Mouse (Mus musculus) intestine, embryonic 15.5 days (tissue): ENCODE measurements around the gene Klk1b5. TPM values are rescaled to one million over a fixed set of nuclear protein-coding genes. Genes with fewer than 3 reads are reported as not detected.

Source experiments
- ATAC-seq: fragments of 200-750 bp; cut with Nextera tagmentation; 2 replicates; pipeline ENCODE4 v1.8.0; 2017; ENCODE audit warnings: moderate TSS enrichment, moderate library complexity
- H3K27ac ChIP-seq: fragments of 300-500 bp; sonication (generic); 2 replicates; pipeline ENCODE4 v1.5.1; 2015; ENCODE audit warnings: mild to moderate bottlenecking, inconsistent platforms
- H3K27me3 ChIP-seq: fragments of 300-500 bp; sonication (generic); replicated peaks from 2 replicates; pipeline ENCODE4 v1.6.1; 2015; ENCODE audit warnings: inconsistent platforms
- H3K36me3 ChIP-seq: fragments of 300-500 bp; sonication (generic); 2 replicates; pipeline ENCODE4 v1.6.1; 2015; ENCODE audit warnings: inconsistent platforms
- H3K4me1 ChIP-seq: fragments of 300-500 bp; sonication (generic); replicated peaks from 2 replicates; pipeline ENCODE4 v1.6.1; 2015; ENCODE audit warnings: inconsistent platforms
- H3K4me2 ChIP-seq: fragments of 300-500 bp; sonication (generic); replicated peaks from 2 replicates; pipeline ENCODE4 v1.6.1; 2015; ENCODE audit warnings: mild to moderate bottlenecking, inconsistent platforms
- H3K4me3 ChIP-seq: fragments of 300-500 bp; sonication (generic); replicated peaks from 2 replicates; pipeline ENCODE4 v1.5.1; 2015; ENCODE audit warnings: inconsistent platforms
- H3K9ac ChIP-seq: fragments of 300-500 bp; sonication (generic); 2 replicates; pipeline ENCODE4 v1.6.1; 2015; ENCODE audit warnings: inconsistent platforms
- H3K9me3 ChIP-seq: fragments of 300-500 bp; sonication (generic); 2 replicates; pipeline ENCODE4 v1.6.1; 2016; ENCODE audit warnings: inconsistent platforms
- WGBS: fragments of 180-500 bp; shearing (Covaris S2); methylation state at CpG from one replicate; pipeline ENCODE4 v1.1.7; 2015; 5-methylcytosine and 5-hydroxymethylcytosine counted together
- polyA plus RNA-seq: library from polyadenylated mRNA; unstranded; fragments of >200 nt; fragmentation: Nextera tagmentation; extraction: Ambion mirVana; gene quantifications from 2 replicates; pipeline ENCODE4 v1.2.1, GENCODE M21; 2015

Klk1b5 gene
- polyA plus RNA-seq, 1 experiment from 2014 or later = not detected

DNA sequence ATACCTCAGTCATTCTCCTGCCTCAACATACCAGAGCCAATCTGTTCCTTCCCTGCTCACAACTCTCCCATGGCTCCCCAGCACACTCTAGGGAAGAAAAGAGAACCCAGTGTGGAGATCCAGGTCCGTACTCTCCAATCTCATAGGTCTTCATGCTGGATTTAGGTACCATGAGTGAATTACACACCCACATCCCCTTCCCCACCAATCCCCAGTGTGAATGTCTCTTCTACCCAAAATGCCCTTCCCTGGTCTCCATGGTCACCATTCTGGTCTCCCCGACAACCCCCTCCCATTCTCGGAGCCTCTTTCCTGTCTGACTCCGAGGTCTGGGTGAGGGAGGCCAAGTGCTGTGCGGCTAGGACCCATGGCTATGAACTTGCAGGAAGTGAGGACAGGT lies 45.4 kb downstream of the Klk1b5 start, which contains the start of gene Gm15517:
Gene Gm15517, plus strand, starts transcription at position 301 of the 400 bp plus-strand sequence.
- H3K9ac ChIP-seq = no peak within 1 kb of the TSS
- no peak within 1 kb of the TSS for H3K4me2 ChIP-seq
- H3K4me3 ChIP-seq = no peak within 1 kb of the TSS
- no peaks in the 10 kb centered on the region for H3K9me3 ChIP-seq
- H3K27ac ChIP-seq = no peak within 1 kb of the TSS
- peaks cover 6% of the 10 kb centered on the region; the same call in 1 of the 2 replicates for H3K27me3 ChIP-seq
- H3K4me1 ChIP-seq = peaks cover 6% of the 10 kb centered on the region; the same call in 1 of the 2 replicates
- no peaks in the 10 kb centered on the region for H3K36me3 ChIP-seq
- WGBS = 63% methylated on average over 5 of the region's 5 CpGs
- ATAC-seq = no peak

DNA sequence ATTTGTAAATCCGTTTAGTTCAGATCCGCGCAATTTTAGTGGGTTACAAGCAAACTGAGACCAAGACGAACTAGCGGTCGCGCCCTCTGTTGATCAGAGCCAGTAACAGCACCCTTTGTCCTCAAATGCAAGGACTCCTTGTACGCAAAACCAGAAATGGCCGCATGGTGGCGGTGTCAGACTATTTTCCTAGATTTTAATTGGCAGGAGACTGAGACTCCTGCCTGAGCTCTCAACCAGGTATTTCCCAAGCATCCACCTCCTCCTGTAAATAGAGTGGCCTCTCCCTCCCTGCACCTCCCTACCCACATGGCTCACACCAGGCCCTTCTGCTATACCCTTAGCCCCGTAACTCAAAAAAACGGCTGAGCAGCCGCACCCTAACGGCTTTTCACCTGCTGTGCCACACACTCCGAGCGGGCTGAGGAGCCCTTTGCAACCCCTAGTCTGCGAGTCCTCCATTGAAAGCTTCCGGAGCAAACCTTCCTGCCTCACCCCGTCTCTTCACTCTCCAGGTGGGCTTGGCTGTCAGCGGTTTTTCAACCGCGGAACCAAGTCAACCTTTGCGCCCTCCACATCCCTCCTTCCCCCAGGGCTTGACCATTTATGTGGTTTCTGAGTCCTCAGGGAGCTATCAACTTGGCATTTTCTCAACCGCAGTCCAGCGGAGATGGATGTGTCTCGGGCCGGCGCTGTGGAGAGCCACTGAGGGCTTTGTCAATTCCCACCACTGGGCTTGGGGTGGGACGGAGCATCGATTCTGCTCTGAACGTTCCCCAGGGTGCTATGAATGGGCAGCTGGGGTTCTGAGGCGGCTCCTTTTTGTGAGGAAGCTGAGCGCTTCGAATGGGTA lies 47.3 kb downstream of the Klk1b5 start:
- Histone ChIP-seq H3K36me3 (no peaks in the 10 kb centered on the region), H3K4me1 (peaks cover 6% of the 10 kb centered on the region; the same call in 1 of the 2 replicates), H3K27me3 (peaks cover 6% of the 10 kb centered on the region; the same call in 1 of the 2 replicates), H3K4me3 (peak overlapping the region; percentile 8), H3K9ac (no peak overlapping the region), H3K4me2 (peak overlapping the region; percentile 51), H3K27ac (no peak overlapping the region), H3K9me3 (no peaks in the 10 kb centered on the region)
- peak; percentile 79 for ATAC-seq
- 3% methylated on average over 34 of the region's 34 CpGs for WGBS

DNA sequence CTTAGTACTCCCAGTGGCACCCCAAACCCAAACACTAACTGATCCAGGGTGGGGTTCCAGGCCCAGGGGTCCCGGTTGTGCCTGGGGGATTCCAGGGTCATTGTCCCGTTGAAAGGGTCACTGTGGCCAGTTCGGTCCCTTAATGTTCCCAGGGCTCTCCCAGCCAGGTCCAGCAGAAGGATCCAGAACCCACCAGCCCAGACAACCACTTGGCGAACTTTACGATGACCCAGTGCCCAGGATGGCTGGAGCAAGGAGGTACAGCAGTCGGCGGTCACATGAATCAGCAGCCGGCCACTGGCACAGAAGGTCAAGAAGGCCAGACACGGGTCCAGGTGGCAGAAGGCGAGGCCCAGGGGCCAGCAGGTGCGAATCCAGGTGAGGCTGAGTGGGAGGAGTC lies 52.4 kb downstream of the Klk1b5 start:
- ATAC-seq = no peak
- no peak overlapping the region for H3K27ac ChIP-seq
- 73% methylated on average over 11 of the region's 11 CpGs for WGBS
- H3K9ac ChIP-seq = no peak overlapping the region
- H3K36me3 ChIP-seq = no peaks in the 10 kb centered on the region
- H3K4me1 ChIP-seq = peaks cover 3% of the 10 kb centered on the region; the same call in 1 of the 2 replicates
- no peak overlapping the region for H3K4me2 ChIP-seq
- H3K9me3 ChIP-seq = no peaks in the 10 kb centered on the region
- H3K27me3 ChIP-seq = peaks cover 3% of the 10 kb centered on the region; the same call in 1 of the 2 replicates
- no peak overlapping the region for H3K4me3 ChIP-seq

- Histone ChIP-seq H3K9ac (no peak overlapping the region), H3K9me3 (no peaks in the 10 kb centered on the region), H3K27ac (no peak overlapping the region), H3K36me3 (no peaks in the 10 kb centered on the region), H3K4me1 (no peaks in the 10 kb centered on the region), H3K27me3 (0 out of 2 replicates have a peak, but pooled peaks cover 4% of the 10 kb centered on the region), H3K4me3 (no peak overlapping the region), H3K4me2 (no peak overlapping the region)
- no peak for ATAC-seq
- 77% methylated on average over 2 of the region's 2 CpGs for WGBS
Observed at GRCm38 (mm10) chr7:44269397-44269796, 53.7 kb downstream of the Klk1b5 start.

Other genes starting within 250 kb of the Klk1b5 start
- not detected in 2 replicates for gene Klk1b1, start 249.2 kb upstream of the Klk1b5 start, polyA plus RNA-seq
- not detected in 2 replicates for gene Klk1b9, start 239.9 kb upstream of the Klk1b5 start, polyA plus RNA-seq
- gene Klk1b11, start 220.1 kb upstream of the Klk1b5 start, polyA plus RNA-seq = not detected in 2 replicates
- not detected in 2 replicates for gene Klk1b26, start 203.8 kb upstream of the Klk1b5 start, polyA plus RNA-seq
- not detected in 2 replicates for gene Klk1b27, start 163.7 kb upstream of the Klk1b5 start, polyA plus RNA-seq
- not detected in 2 replicates for gene Klk1b21, start 113.6 kb upstream of the Klk1b5 start, polyA plus RNA-seq
- gene Klk1b22, start 103.3 kb upstream of the Klk1b5 start, polyA plus RNA-seq = not detected in 2 replicates
- gene Klk1b16, start 79.2 kb upstream of the Klk1b5 start, polyA plus RNA-seq = 0.11 TPM in 1 of 2 replicates, not detected in the other
- 0.52 TPM in 1 of 2 replicates, not detected in the other for gene Klk1b24, start 27.7 kb upstream of the Klk1b5 start, polyA plus RNA-seq
- 0.38 and 0.51 TPM in 2 replicates for gene Klk1b3, start 17.8 kb upstream of the Klk1b5 start, polyA plus RNA-seq
- not detected in 2 replicates for gene Klk1b4, start 8.5 kb upstream of the Klk1b5 start, polyA plus RNA-seq
- gene Klk1, start 9.4 kb downstream of the Klk1b5 start, polyA plus RNA-seq = 13.1 and 30.8 TPM in 2 replicates
- gene Gm36864, start 20.2 kb downstream of the Klk1b5 start, polyA plus RNA-seq = not detected in 2 replicates
- gene 1700028J19Rik, start 30.8 kb downstream of the Klk1b5 start, polyA plus RNA-seq = 1.3 and 1.6 TPM in 2 replicates
- 124 and 127 TPM in 2 replicates for gene 2410002F23Rik, start 30.8 kb downstream of the Klk1b5 start, polyA plus RNA-seq
- gene Acp4, start 41.4 kb downstream of the Klk1b5 start, polyA plus RNA-seq = not detected in 2 replicates
- not detected in 2 replicates for gene Gm15517, start 45.5 kb downstream of the Klk1b5 start, polyA plus RNA-seq
- gene Clec11a, start 91.0 kb downstream of the Klk1b5 start, polyA plus RNA-seq = 7.2 and 8.0 TPM in 2 replicates
- 1.7 and 1.9 TPM in 2 replicates for gene Shank1, start 94.3 kb downstream of the Klk1b5 start, polyA plus RNA-seq
- gene Syt3, start 168.2 kb downstream of the Klk1b5 start, polyA plus RNA-seq = 0.90 and 1.9 TPM in 2 replicates
- 0.48 and 0.99 TPM in 2 replicates for gene 1700008O03Rik, start 169.9 kb downstream of the Klk1b5 start, polyA plus RNA-seq
- gene Lrrc4b, start 213.1 kb downstream of the Klk1b5 start, polyA plus RNA-seq = 0.82 and 0.86 TPM in 2 replicates
- gene Aspdh, start 249.4 kb downstream of the Klk1b5 start, polyA plus RNA-seq = 0.70 and 1.2 TPM in 2 replicates